Mouse (Mus musculus): ENCODE data around the gene Wdr66. TPM values are rescaled to one million over a fixed set of nuclear protein-coding genes. Genes with fewer than 3 reads are reported as not detected.

Wdr66 gene
- 0.20 and 0.22 TPM in 2 replicates for total RNA-seq (2023)

GRCm38 (mm10) chr5:123251834-123252233 is at the start of gene Wdr66:
TSS of gene Wdr66 (plus strand) at chr5:123252102.

GRCm38 (mm10) chr5:123343707-123344627 is 92.1 kb downstream of the Wdr66 start, which contains the start of gene Bcl7a:
TSS of gene Bcl7a (plus strand) at chr5:123343834.

Other genes with a start within 250 kb of the Wdr66 start
- 65.7 and 80.8 TPM in 2 replicates for gene Orai1, start 237.0 kb upstream of the Wdr66 start, total RNA-seq (2023)
- gene Morn3, start 205.1 kb upstream of the Wdr66 start, total RNA-seq (2023): not detected in 2 replicates
- 2.3 and 2.6 TPM in 2 replicates for gene Tmem120b, start 183.7 kb upstream of the Wdr66 start, total RNA-seq (2023)
- 15.2 and 17.6 TPM in 2 replicates for gene Rhof, start 119.4 kb upstream of the Wdr66 start, total RNA-seq (2023)
- 65.5 and 78.3 TPM in 2 replicates for gene Setd1b, start 109.9 kb upstream of the Wdr66 start, total RNA-seq (2023)
- gene Psmd9, start 82.7 kb upstream of the Wdr66 start, total RNA-seq (2023): 12.8 and 16.4 TPM in 2 replicates
- gene Hpd, start 69.4 kb upstream of the Wdr66 start, total RNA-seq (2023): not detected in 2 replicates
- gene Bcl7a, start 91.7 kb downstream of the Wdr66 start, total RNA-seq (2023): 3.8 and 6.1 TPM in 2 replicates
- gene Mlxip, start 142.7 kb downstream of the Wdr66 start, total RNA-seq (2023): 40.6 and 61.0 TPM in 2 replicates
- 0.18 TPM in 1 of 2 replicates, not detected in the other for gene Lrrc43, start 237.2 kb downstream of the Wdr66 start, total RNA-seq (2023)
- gene Il31, start 237.4 kb downstream of the Wdr66 start, total RNA-seq (2023): not detected in 2 replicates

Data from neutrophil, adult 65 days (primary cell).